Mouse (Mus musculus) G1E (cell line): Measurements from ENCODE around the gene Fbxo28. TPM values are rescaled to one million over a fixed set of nuclear protein-coding genes. Genes with fewer than 3 reads are reported as not detected.

Experiments used
- ATAC-seq: 2 replicates; pipeline ENCODE4 v1.8.0; 2016; ENCODE audit warnings: mild to moderate bottlenecking; ENCODE audit not compliant: insufficient number of reproducible peaks, poor library complexity, low FRiP score, severe bottlenecking; ENCODE audit errors: extremely low read depth
- DNase-seq: peaks from one replicate; pipeline ENCODE4 v3.0.0; 2012; ENCODE audit warnings: low spot score
- H3K27me3 ChIP-seq: 2 replicates; pipeline ENCODE4 v1.6.1; 2012; ENCODE audit warnings: mild to moderate bottlenecking, low read length, inconsistent platforms; ENCODE audit not compliant: insufficient read depth
- H3K36me3 ChIP-seq: replicated peaks from 2 replicates; pipeline ENCODE3; 2012; ENCODE audit warnings: mild to moderate bottlenecking, inconsistent platforms
- H3K4me1 ChIP-seq: 2 replicates; pipeline ENCODE4 v1.6.1; 2012; ENCODE audit warnings: low read depth, low read length, inconsistent platforms, mixed read lengths; ENCODE audit not compliant: insufficient read depth
- H3K4me3 ChIP-seq: 2 replicates; pipeline ENCODE4 v1.5.1; 2012; ENCODE audit warnings: low read depth, mild to moderate bottlenecking, inconsistent platforms, low read length, moderate library complexity, mixed read lengths
- H3K9me3 ChIP-seq: replicated peaks from 2 replicates; pipeline ENCODE4 v1.6.1; 2012; ENCODE audit warnings: inconsistent platforms
- CTCF ChIP-seq: IDR thresholded peaks from 2 replicates; pipeline ENCODE4 v1.5.1; 2012; ENCODE audit warnings: low read depth, low read length, inconsistent platforms, mixed read lengths
- GATA1 ChIP-seq: IDR thresholded peaks from 2 replicates; pipeline ENCODE4 v1.6.1; 2012; ENCODE audit warnings: borderline replicate concordance, low read length, inconsistent platforms, mixed read lengths
- GATA2 ChIP-seq: IDR thresholded peaks from 2 replicates; pipeline ENCODE4 v1.6.1; 2012; ENCODE audit warnings: low read depth, low read length, inconsistent platforms, borderline replicate concordance
- POLR2AphosphoS5 ChIP-seq: IDR thresholded peaks from 2 replicates; pipeline ENCODE4 v1.6.1; 2012; ENCODE audit warnings: low read depth, low read length, inconsistent platforms; ENCODE audit not compliant: insufficient replicate concordance
- TAL1 ChIP-seq: conservative IDR thresholded peaks from 2 replicates; pipeline ENCODE4 v1.6.1; 2012; ENCODE audit warnings: low read depth, low read length, inconsistent platforms, mixed read lengths
- polyA plus RNA-seq: library from polyadenylated mRNA; stranded (reverse); fragments of >175 nt; gene quantifications from 2 replicates; pipeline ENCODE4 v1.2.3, GENCODE M21; 2012
- total RNA-seq, 2 experiments: library from RNA; stranded (forward) in 1 of 2; stranded (reverse) in 1 of 2; fragments of 200-1000 nt in 1 of 2; fragments of >200 nt in 1 of 2; fragmentation: Nextera tagmentation in 1 of 2; gene quantifications; 2 replicates each; pipeline ENCODE4 v1.2.3; 2014 to 2017

Gene Fbxo28
- total and polyA plus RNA-seq, 3 experiments = 23.9 to 27.5 (median 26.5) TPM

GRCm38 (mm10) chr1:182349557-182349956 is 8.1 kb upstream of the Fbxo28 start:
- no peak overlapping the region for H3K4me3 ChIP-seq
- peaks cover 6% of the 10 kb centered on the region for H3K9me3 ChIP-seq
- TF ChIP-seq CTCF (no peak), POLR2AphosphoS5 (no peak), TAL1 (no peak), GATA1 (no peak), GATA2 (no peak)
- no peak for DNase-seq
- H3K4me1 ChIP-seq = peaks cover 6% of the 10 kb centered on the region
- H3K27me3 ChIP-seq = peaks cover 15% of the 10 kb centered on the region
- H3K36me3 ChIP-seq = no peaks in the 10 kb centered on the region
- ATAC-seq = no peak

GRCm38 (mm10) chr1:182346491-182346890 is 5.1 kb upstream of the Fbxo28 start:
- Histone ChIP-seq H3K27me3 (peaks cover 15% of the 10 kb centered on the region), H3K36me3 (no peaks in the 10 kb centered on the region), H3K4me3 (no peak overlapping the region), H3K4me1 (peaks cover 14% of the 10 kb centered on the region), H3K9me3 (peaks cover 6% of the 10 kb centered on the region)
- TF ChIP-seq GATA1 (no peak), TAL1 (no peak), POLR2AphosphoS5 (no peak), GATA2 (no peak), CTCF (no peak)
- ATAC-seq = no peak
- no peak for DNase-seq

DNA sequence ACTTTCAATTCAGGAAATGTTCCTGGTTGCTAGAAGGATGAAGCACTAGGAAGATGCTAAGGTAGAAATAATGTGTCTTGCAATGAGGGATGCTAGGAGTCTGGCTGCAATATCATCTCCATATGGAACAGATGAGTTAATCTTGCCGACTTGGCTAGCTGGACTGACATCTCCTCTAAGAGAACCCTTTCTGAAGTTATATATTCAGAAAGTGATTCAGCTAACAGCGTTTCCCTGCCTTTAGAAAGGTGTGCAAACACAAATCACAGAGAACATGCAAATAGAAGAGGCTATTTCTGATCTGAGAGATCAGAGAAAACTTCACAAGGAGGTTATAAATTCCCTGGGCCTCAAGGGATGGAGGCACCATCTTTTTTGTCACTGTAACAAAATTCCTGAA is 4.4 kb upstream of the Fbxo28 start:
- ATAC-seq (no peak), DNase-seq (no peak)
- no peak overlapping the region for H3K4me3 ChIP-seq
- H3K27me3 ChIP-seq = peaks cover 15% of the 10 kb centered on the region
- no peaks in the 10 kb centered on the region for H3K36me3 ChIP-seq
- no peak for TF ChIP-seq TAL1
- no peak for TF ChIP-seq CTCF
- TF ChIP-seq GATA1 = no peak
- no peak for TF ChIP-seq GATA2
- TF ChIP-seq POLR2AphosphoS5 = no peak
- peaks cover 14% of the 10 kb centered on the region for H3K4me1 ChIP-seq
- peaks cover 6% of the 10 kb centered on the region for H3K9me3 ChIP-seq

DNA sequence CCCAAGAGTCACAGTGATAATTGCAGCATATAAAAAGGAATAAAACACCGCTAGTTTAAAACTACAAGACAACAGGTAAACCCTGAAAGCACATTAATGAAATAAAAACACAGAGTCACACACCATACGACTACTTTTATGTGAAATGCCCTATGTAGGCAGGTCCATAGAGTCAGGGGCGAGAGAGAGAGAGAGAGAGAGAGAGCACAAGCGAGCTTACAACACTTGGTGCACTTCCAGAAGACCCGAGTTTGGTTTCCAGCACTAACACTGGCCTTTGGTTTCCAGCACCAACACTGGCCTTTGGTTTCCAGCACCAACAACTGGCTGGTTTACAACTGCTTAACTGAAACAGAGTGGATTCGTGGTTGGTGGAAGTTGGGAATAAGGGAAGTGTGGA is 564 bp upstream of the Fbxo28 start:
- Histone ChIP-seq H3K4me1 (peaks cover 28% of the 10 kb centered on the region), H3K4me3 (peak overlapping the region; percentile 99; the same call in 1 of the 2 replicates), H3K27me3 (peaks cover 6% of the 10 kb centered on the region; the same call in 1 of the 2 replicates), H3K36me3 (peaks cover 12% of the 10 kb centered on the region), H3K9me3 (no peaks in the 10 kb centered on the region)
- ATAC-seq = no peak
- TF ChIP-seq TAL1 = no peak
- no peak for TF ChIP-seq POLR2AphosphoS5
- TF ChIP-seq GATA1 = no peak
- no peak for TF ChIP-seq CTCF
- no peak for TF ChIP-seq GATA2
- DNase-seq = no peak

GRCm38 (mm10) chr1:182340281-182340680 is 1.1 kb downstream of the Fbxo28 start:
- TF ChIP-seq TAL1 (no peak), POLR2AphosphoS5 (no peak), CTCF (no peak), GATA1 (no peak), GATA2 (no peak)
- ATAC-seq = no peak

DNA sequence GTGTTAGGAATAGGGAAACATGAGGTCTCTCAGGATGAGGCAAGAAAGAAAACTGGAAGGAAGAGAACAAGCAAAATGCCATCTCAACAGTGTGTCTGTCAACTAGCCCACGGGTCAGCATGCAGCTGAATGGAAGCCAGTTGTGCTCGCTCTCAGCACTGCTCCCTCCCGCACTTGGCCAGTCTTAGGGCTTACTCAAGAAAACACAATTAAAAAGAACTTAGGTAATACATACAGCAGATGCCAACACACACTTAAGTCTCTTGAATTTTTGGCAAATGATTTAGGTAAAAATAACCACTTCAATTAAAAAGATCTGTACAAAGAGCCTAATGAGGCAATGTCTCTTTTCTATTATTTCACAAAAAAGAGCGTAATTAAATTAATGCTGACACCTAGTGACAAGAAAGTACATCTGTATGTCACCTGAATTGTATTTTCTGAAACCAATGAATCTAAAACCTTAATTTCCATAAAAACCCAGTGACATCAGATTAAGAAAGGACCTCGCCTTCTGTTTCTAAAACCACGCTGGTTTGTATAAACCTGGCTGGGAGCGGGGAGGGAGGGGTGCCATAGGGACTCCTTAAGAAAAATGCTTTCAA is 2.4 kb downstream of the Fbxo28 start:
- Histone ChIP-seq H3K36me3 (peaks cover 33% of the 10 kb centered on the region), H3K4me3 (no peak overlapping the region), H3K9me3 (no peaks in the 10 kb centered on the region), H3K27me3 (no peaks in the 10 kb centered on the region), H3K4me1 (peaks cover 30% of the 10 kb centered on the region)
- ATAC-seq (no peak), DNase-seq (no peak)
- TF ChIP-seq POLR2AphosphoS5 (no peak), TAL1 (no peak), GATA1 (no peak), GATA2 (no peak), CTCF (no peak)

More at GRCm38 (mm10) chr1:182340281-182340680, 1.1 kb downstream of the Fbxo28 start:
- no peak for DNase-seq
- H3K36me3 ChIP-seq = peaks cover 24% of the 10 kb centered on the region
- H3K4me1 ChIP-seq = peaks cover 30% of the 10 kb centered on the region
- H3K9me3 ChIP-seq = no peaks in the 10 kb centered on the region
- H3K4me3 ChIP-seq = peak overlapping the region; percentile 99
- H3K27me3 ChIP-seq = no peaks in the 10 kb centered on the region; the same call in 1 of the 2 replicates
